Mouse (Mus musculus) stomach, postnatal 0 days (tissue): Measurements from ENCODE around the gene Elovl3. TPM values are rescaled to one million over a fixed set of nuclear protein-coding genes. Genes with fewer than 3 reads are reported as not detected.

Experiments used
- ATAC-seq: fragments of 200-750 bp; cut with Nextera tagmentation; 2 replicates; pipeline ENCODE4 v1.8.0; 2017; ENCODE audit not compliant: low FRiP score, low TSS enrichment
- DNase-seq: peaks from one replicate; pipeline ENCODE4 v3.0.0-alpha.2; 2016; ENCODE audit warnings: low spot score
- H3K27ac ChIP-seq: fragments of 300-500 bp; sonication (generic); replicated peaks from 2 replicates; pipeline ENCODE4 v1.5.1; 2014; ENCODE audit warnings: mild to moderate bottlenecking, control low read depth
- H3K27me3 ChIP-seq: fragments of 300-500 bp; sonication (generic); 2 replicates; pipeline ENCODE4 v1.6.1; 2014; ENCODE audit warnings: low read length; ENCODE audit not compliant: control insufficient read depth, insufficient read depth
- H3K36me3 ChIP-seq: fragments of 300-500 bp; sonication (generic); 2 replicates; pipeline ENCODE4 v1.6.1; 2014; ENCODE audit warnings: low read length, mixed read lengths; ENCODE audit not compliant: control insufficient read depth, insufficient read depth
- H3K4me1 ChIP-seq: fragments of 300-500 bp; sonication (generic); replicated peaks from 2 replicates; pipeline ENCODE4 v1.6.1; 2014; ENCODE audit warnings: antibody characterized with exemption; ENCODE audit not compliant: control insufficient read depth, insufficient read depth
- H3K4me2 ChIP-seq: fragments of 300-500 bp; sonication (generic); replicated peaks from 2 replicates; pipeline ENCODE4 v1.6.1; 2014; ENCODE audit warnings: low read depth, mild to moderate bottlenecking, control low read depth, moderate library complexity
- H3K4me3 ChIP-seq: fragments of 300-500 bp; sonication (generic); 2 replicates; pipeline ENCODE4 v1.5.1; 2014; ENCODE audit warnings: low read depth, low read length, control low read depth
- H3K9ac ChIP-seq: fragments of 300-500 bp; sonication (generic); 2 replicates; pipeline ENCODE4 v1.6.1; 2014; ENCODE audit warnings: mild to moderate bottlenecking, low read length, control low read depth, mixed read lengths
- H3K9me3 ChIP-seq: fragments of 300-500 bp; sonication (generic); 2 replicates; pipeline ENCODE4 v1.6.1; 2016; ENCODE audit warnings: low read length; ENCODE audit not compliant: control insufficient read depth
- CTCF ChIP-seq: IDR thresholded peaks from 2 replicates; pipeline ENCODE4 v1.5.1; 2016; ENCODE audit warnings: antibody characterized with exemption, low read depth, mild to moderate bottlenecking, moderate library complexity
- EP300 ChIP-seq: optimal IDR thresholded peaks from 2 replicates; pipeline ENCODE3; 2016; ENCODE audit warnings: antibody characterized with exemption
- WGBS: fragments of 180-500 bp; shearing (Covaris S2); extraction: QIAGEN DNeasy Blood & Tissue Kit; methylation state at CpG from one replicate; pipeline ENCODE4 v1.1.7; 2014; 5-methylcytosine and 5-hydroxymethylcytosine counted together
- polyA plus RNA-seq: library from polyadenylated mRNA; unstranded; fragments of >200 nt; fragmentation: Nextera tagmentation; extraction: Ambion mirVana; gene quantifications from 2 replicates; pipeline ENCODE4 v1.2.1, GENCODE M21; 2015

The Elovl3 gene
- polyA plus RNA-seq, 1 experiment from 2014 or later = not detected

DNA sequence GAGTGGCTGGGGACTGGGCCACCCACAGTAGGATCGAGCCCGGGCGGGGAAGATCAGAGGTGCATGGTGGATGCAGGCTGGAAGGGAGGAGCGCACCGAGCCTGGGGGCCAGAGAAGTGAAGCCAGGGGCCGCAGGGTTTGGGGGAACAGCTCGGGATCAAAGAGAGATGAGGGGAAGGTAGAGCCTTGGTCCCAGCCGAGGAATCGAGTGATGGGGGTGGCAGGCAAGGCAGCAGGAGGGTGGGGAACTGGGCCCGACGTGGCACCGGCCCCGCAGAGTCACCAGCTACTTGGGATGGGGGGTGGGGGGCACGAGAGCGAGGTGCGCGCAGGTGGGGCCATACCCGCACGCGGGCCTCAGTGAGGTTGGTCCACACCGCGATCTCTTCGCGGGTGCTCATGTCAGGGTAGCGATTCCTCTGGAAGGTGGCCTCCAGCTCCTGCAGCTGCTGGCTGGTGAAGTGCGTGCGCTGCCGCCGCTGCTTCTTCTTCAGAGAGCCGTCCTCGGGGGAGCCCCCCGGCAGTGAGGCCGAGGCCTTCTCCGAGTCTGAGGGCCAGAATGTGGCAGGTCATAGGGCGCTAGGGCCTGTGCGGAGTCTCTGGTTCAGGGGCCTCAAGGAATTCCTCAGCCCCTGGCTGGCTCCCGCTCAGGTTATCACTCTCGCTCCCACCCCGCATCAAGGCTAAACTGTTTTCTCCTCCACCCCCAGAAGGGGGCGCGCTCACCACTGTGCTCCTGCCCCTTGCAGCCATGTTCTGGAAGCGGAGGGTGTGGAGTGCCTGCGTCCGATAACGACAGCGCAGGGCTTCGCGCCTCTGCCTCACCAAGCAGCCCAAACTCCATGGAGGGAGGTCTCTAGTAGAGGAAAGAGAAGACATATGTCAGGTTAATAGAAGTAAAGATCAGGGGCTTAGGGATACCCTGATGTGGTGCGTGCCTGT is 5.2 kb downstream of the Elovl3 start:
- Histone ChIP-seq H3K27me3 (peaks cover 14% of the 10 kb centered on the region; the same call in 1 of the 2 replicates), H3K9ac (peak overlapping the region; percentile 52; the same call in 1 of the 2 replicates), H3K4me2 (peak overlapping the region; percentile 100), H3K4me1 (peaks cover 13% of the 10 kb centered on the region), H3K4me3 (peak overlapping the region; percentile 49), H3K27ac (no peak overlapping the region), H3K36me3 (no peaks in the 10 kb centered on the region), H3K9me3 (no peaks in the 10 kb centered on the region)
- peak; percentile 89 for TF ChIP-seq CTCF
- no peak for TF ChIP-seq EP300
- peak; percentile 50 for ATAC-seq
- DNase-seq = peak; percentile 88
- WGBS = 3% methylated on average over 49 of the region's 49 CpGs

DNA sequence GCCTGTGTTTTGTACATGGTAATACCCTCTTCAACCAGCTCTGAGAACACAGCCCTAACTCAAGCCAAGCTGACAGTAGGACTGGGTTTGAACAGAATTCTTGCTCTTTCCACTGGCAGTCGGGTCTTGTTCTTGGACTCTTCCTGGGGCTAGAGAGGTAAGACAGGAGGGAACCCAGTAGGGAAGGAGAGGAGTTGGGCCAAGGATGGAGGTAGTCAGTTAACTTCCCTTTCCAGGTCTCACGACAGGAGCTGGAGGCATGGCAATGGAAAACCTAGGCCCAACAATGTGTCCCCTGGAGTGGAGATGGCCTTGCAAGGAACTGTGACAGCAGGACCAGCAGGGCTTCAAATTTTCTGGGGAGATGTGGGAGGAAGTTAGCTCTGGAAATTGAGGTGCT is 8.6 kb downstream of the Elovl3 start:
- Histone ChIP-seq H3K4me3 (no peak overlapping the region), H3K27ac (no peak overlapping the region), H3K36me3 (no peaks in the 10 kb centered on the region), H3K4me1 (peaks cover 13% of the 10 kb centered on the region), H3K4me2 (no peak overlapping the region), H3K9ac (no peak overlapping the region), H3K27me3 (peaks cover 7% of the 10 kb centered on the region; the same call in 1 of the 2 replicates), H3K9me3 (no peaks in the 10 kb centered on the region)
- no peak for DNase-seq
- 72% methylated on average over 2 of the region's 2 CpGs for WGBS
- no peak for ATAC-seq
- TF ChIP-seq EP300 = no peak
- no peak for TF ChIP-seq CTCF

DNA sequence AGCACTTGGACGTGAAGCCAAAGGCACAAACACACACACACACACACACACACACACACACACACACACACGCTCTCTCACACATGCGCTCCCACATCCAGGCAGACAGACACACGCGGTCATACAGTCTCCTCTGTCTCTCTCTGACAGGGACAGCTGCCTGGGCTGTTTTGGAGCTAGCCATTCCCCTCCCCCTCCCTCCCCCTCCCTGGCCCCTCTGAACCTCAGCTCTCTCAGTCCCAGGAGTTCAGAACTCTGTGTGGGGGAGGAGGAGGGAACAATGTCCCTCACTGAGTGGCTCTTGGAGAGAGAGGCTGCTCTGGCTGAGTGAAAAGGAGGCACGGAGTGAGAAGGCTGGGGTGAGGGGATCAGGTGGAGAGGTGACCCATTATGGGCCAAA is 9.4 kb downstream of the Elovl3 start:
- no peak overlapping the region for H3K4me3 ChIP-seq
- H3K4me2 ChIP-seq = no peak overlapping the region
- TF ChIP-seq CTCF = no peak
- no peak for TF ChIP-seq EP300
- ATAC-seq (no peak), DNase-seq (no peak)
- H3K36me3 ChIP-seq = no peaks in the 10 kb centered on the region
- no peaks in the 10 kb centered on the region for H3K9me3 ChIP-seq
- 36% methylated on average over 6 of the region's 6 CpGs for WGBS
- peaks cover 7% of the 10 kb centered on the region; the same call in 1 of the 2 replicates for H3K27me3 ChIP-seq
- peaks cover 8% of the 10 kb centered on the region for H3K4me1 ChIP-seq
- no peak overlapping the region for H3K27ac ChIP-seq
- no peak overlapping the region for H3K9ac ChIP-seq

DNA sequence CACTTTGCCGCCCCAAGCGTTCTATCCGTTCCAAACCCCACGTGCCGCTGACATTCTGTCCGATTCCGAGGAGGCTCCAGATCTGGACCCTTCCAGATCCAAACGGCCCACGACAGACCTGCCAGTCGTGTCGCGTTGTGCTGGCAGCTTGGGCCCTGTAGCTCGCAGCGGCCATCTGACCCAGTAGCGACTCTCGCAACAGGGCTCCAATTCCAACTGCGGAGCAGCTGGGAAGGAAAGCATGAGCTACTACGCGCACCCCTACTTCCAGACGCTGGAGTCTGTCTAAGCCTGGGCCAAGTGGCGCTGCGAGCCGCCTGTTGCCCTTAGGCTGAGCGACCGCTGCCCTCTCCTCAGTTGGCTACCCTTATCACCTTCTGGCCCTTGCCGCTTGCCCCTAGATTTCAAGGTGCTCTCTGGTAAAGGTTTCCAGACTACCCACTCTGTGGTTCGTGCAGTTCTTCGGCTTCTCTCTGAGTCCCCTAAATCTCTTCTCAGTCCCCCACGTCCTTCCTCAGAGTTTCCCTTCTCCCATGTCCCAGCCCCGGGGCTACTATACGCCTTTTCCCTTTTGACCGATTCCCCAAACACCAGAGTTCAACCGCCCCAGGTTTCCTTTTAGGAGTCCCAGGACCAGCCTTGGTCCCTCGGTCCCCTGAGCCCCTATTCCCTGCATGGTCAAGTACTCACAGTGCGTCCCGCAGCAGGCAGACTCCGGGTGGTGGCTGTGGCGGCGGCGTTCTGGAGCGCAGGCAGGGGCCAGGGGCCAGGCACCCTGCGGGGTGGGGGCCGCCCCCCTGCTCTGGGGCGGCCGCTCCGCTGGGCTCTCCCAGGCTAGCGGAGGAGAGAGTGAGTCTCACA is 16.0 kb downstream of the Elovl3 start, which contains the start of gene Pitx3:
Gene Pitx3, minus strand, starts transcription at position 816 of the 861 bp plus-strand sequence.
- H3K4me1 ChIP-seq = no peaks in the 10 kb centered on the region
- DNase-seq (peak; percentile 34), ATAC-seq (no peak)
- H3K4me3 ChIP-seq = peak within 1 kb of the TSS; percentile 50
- H3K27me3 ChIP-seq = peaks cover 13% of the 10 kb centered on the region; the same call in 1 of the 2 replicates
- peak within 1 kb of the TSS; percentile 92 for H3K4me2 ChIP-seq
- TF ChIP-seq CTCF (no peak), EP300 (no peak)
- no peak within 1 kb of the TSS; the same call in 1 of the 2 replicates for H3K9ac ChIP-seq
- H3K27ac ChIP-seq = no peak within 1 kb of the TSS
- 3% methylated on average over 44 of the region's 47 CpGs for WGBS
- H3K9me3 ChIP-seq = no peaks in the 10 kb centered on the region
- H3K36me3 ChIP-seq = no peaks in the 10 kb centered on the region

GRCm38 (mm10) chr19:46148372-46148760 is 16.7 kb downstream of the Elovl3 start:
- H3K27ac ChIP-seq = no peak overlapping the region
- H3K36me3 ChIP-seq = no peaks in the 10 kb centered on the region
- H3K9ac ChIP-seq = no peak overlapping the region; the same call in 1 of the 2 replicates
- H3K4me3 ChIP-seq = peak overlapping the region; percentile 50
- WGBS = under 1% methylated on average over 27 of the region's 27 CpGs
- ATAC-seq (peak; percentile 79), DNase-seq (peak; percentile 90)
- H3K4me2 ChIP-seq = peak overlapping the region; percentile 92
- H3K9me3 ChIP-seq = no peaks in the 10 kb centered on the region
- peaks cover 13% of the 10 kb centered on the region; the same call in 1 of the 2 replicates for H3K27me3 ChIP-seq
- TF ChIP-seq CTCF (no peak), EP300 (no peak)
- no peaks in the 10 kb centered on the region for H3K4me1 ChIP-seq
